Mouse (Mus musculus): ENCODE data around the gene Alk.
A peak's percentile ranks its signal among the peaks of the same experiment; 100 is the strongest.

Gene Alk

GRCm38 (mm10) chr17:72604610-72604980, at the start of gene Alk:
Gene Alk (minus strand): TSS chr17:72604627.
- no peak for DNase-seq (ENCODE audit: low read depth)

- no peak for DNase-seq (ENCODE audit: low read depth)
Measured at GRCm38 (mm10) chr17:72652801-72653200, 48.4 kb upstream of the Alk start.

GRCm38 (mm10) chr17:72648607-72649217, 44.3 kb upstream of the Alk start:
- DNase-seq (ENCODE audit: low read depth), result no peak

- DNase-seq (ENCODE audit: low read depth), result no peak
Measured at GRCm38 (mm10) chr17:72646167-72646566, 41.7 kb upstream of the Alk start.

GRCm38 (mm10) chr17:72640095-72640494, 35.7 kb upstream of the Alk start:
- no peak for DNase-seq (ENCODE audit: low read depth)

GRCm38 (mm10) chr17:72639400-72639799, 35.0 kb upstream of the Alk start:
- no peak for DNase-seq (ENCODE audit: low read depth)

GRCm38 (mm10) chr17:72606251-72606650, 1.8 kb upstream of the Alk start:
- DNase-seq (ENCODE audit: low read depth), result peak; percentile 67

GRCm38 (mm10) chr17:72603886-72604609, 379 bp downstream of the Alk start:
- DNase-seq (ENCODE audit: low read depth), result no peak

GRCm38 (mm10) chr17:72603118-72603885, 1.1 kb downstream of the Alk start:
- no peak for DNase-seq (ENCODE audit: low read depth)

GRCm38 (mm10) chr17:72600806-72601205, 3.6 kb downstream of the Alk start:
- DNase-seq (ENCODE audit: low read depth), result no peak

- DNase-seq (ENCODE audit: low read depth), result no peak
Measured at GRCm38 (mm10) chr17:72587671-72588070, 16.8 kb downstream of the Alk start.

GRCm38 (mm10) chr17:72580142-72580541, 24.3 kb downstream of the Alk start:
- no peak for DNase-seq (ENCODE audit: low read depth)

GRCm38 (mm10) chr17:72579321-72579720, 25.1 kb downstream of the Alk start:
- DNase-seq (ENCODE audit: low read depth), result no peak

GRCm38 (mm10) chr17:72571379-72571778, 33.0 kb downstream of the Alk start:
- DNase-seq (ENCODE audit: low read depth), result no peak

GRCm38 (mm10) chr17:72569491-72569890, 34.9 kb downstream of the Alk start:
- DNase-seq (ENCODE audit: low read depth), result no peak

- no peak for DNase-seq (ENCODE audit: low read depth)
Measured at GRCm38 (mm10) chr17:72563423-72563822, 41.0 kb downstream of the Alk start.

- DNase-seq (ENCODE audit: low read depth), result no peak
Measured at GRCm38 (mm10) chr17:72561471-72561870, 43.0 kb downstream of the Alk start.

GRCm38 (mm10) chr17:72560771-72561170, 43.7 kb downstream of the Alk start:
- DNase-seq (ENCODE audit: low read depth), result no peak

GRCm38 (mm10) chr17:72557029-72557735, 47.2 kb downstream of the Alk start:
- DNase-seq (ENCODE audit: low read depth), result no peak

- DNase-seq (ENCODE audit: low read depth), result no peak
Measured at GRCm38 (mm10) chr17:72546274-72546673, 58.2 kb downstream of the Alk start.

- DNase-seq (ENCODE audit: low read depth), result no peak
Measured at GRCm38 (mm10) chr17:72535304-72535703, 69.1 kb downstream of the Alk start.

- no peak for DNase-seq (ENCODE audit: low read depth)
Measured at GRCm38 (mm10) chr17:72532266-72532665, 72.2 kb downstream of the Alk start.
